Mouse (Mus musculus) CH12.LX (cell line): ENCODE measurements around the gene Irs3.

ENCODE experiments used
- CTCF ChIP-seq, 2 experiments: IDR thresholded peaks in 1 of 2; conservative IDR thresholded peaks in 1 of 2; 2 replicates each; pipeline ENCODE4 v1.5.1; 2011 to 2012; ENCODE audit warnings: low read depth in 2 of 2, low read length in 2 of 2, improper control_type of control experiment in 1 of 2, inconsistent platforms in 1 of 2, mild to moderate bottlenecking in 1 of 2, moderate library complexity in 1 of 2
- POLR2A ChIP-seq: IDR thresholded peaks from 2 replicates; pipeline ENCODE4 v1.6.1; 2011; ENCODE audit warnings: low read depth, mild to moderate bottlenecking, improper control_type of control experiment, low read length

DNA sequence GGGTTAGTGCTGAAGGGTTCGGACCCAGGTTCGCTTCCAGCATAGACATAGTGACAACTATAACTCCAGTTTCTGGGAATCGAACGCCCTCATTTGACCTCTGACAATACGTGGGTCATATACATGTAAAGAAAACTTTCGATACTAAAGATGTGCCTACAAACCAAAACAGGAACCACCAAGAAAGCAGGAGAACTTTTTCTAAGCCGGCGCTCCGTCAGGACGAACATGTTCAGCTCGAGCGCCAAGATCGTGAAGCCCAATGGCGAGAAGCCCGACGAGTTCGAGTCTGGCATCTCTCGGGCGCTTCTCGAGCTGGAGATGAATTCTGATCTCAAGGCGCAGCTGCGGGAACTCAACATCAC is 44.2 kb downstream of the Irs3 start:
- TF ChIP-seq POLR2A (no peak), CTCF (conservative IDR thresholded peaks at IDR 0.05 in 1 of 2, IDR thresholded peaks at IDR 0.05 in 1 of 2; ENCODE audit: low read depth in 2 of 2, low read length in 2 of 2) (no peak)
